Mouse (Mus musculus) v-Abl transformed pro-B cells (cell line): ENCODE data around the gene Slc15a2.

Experiments
- in situ Hi-C, 2 experiments: fragments of 400-800 bp; cut with MboI; formaldehyde crosslinking; loops; one replicate each; pipeline ENCODE4 v1.15.1; 2025; ENCODE audit not compliant: unreplicated experiment in 2 of 2

Gene Slc15a2

GRCm38 (mm10) chr16:36784594-36785313 is at the start of gene Slc15a2:
TSS of gene Slc15a2 (minus strand) at chr16:36784962.
- in situ Hi-C loops: no loop called here

- in situ Hi-C loops: loop anchor here in 1 of 2 experiments (10.0 to 25.0 kb wide), 2 partner anchors 954 to 1258 kb away; partner anchors contain the start of genes Gsk3b and Parp14
These were observed 44.1 kb upstream of the Slc15a2 start for GRCm38 (mm10) chr16:36828820-36829219.

- in situ Hi-C loops: loop anchor here in 1 of 2 experiments (10.0 to 25.0 kb wide), 2 partner anchors 953 to 1259 kb away; partner anchors contain the start of genes Gsk3b and Parp14
These were observed 43.5 kb upstream of the Slc15a2 start, which contains the start of gene Iqcb1 for GRCm38 (mm10) chr16:36828054-36828786. TSS of gene Iqcb1 (plus strand) at chr16:36828385.

GRCm38 (mm10) chr16:36827611-36828053 is 42.9 kb upstream of the Slc15a2 start:
- in situ Hi-C loops: loop anchor here in 1 of 2 experiments (10.0 to 25.0 kb wide), 2 partner anchors 953 to 1260 kb away; partner anchors contain the start of genes Gsk3b and Parp14

GRCm38 (mm10) chr16:36821474-36821873 is 36.7 kb upstream of the Slc15a2 start:
- in situ Hi-C loops: loop anchor here in 1 of 2 experiments (5.0 to 25.0 kb wide), 3 partner anchors 191 to 1459 kb away; partner anchors contain the start of genes Parp14, Polq and Sec22a

GRCm38 (mm10) chr16:36820747-36821146 is 36.0 kb upstream of the Slc15a2 start:
- in situ Hi-C loops: loop anchor here in 1 of 2 experiments (5.0 to 25.0 kb wide), 3 partner anchors 192 to 1458 kb away; partner anchors contain the start of genes Parp14, Polq and Sec22a

GRCm38 (mm10) chr16:36820016-36820415 is 35.3 kb upstream of the Slc15a2 start:
- in situ Hi-C loops: loop anchor here in 1 of 2 experiments (5.0 to 25.0 kb wide), 3 partner anchors 192 to 1458 kb away; partner anchors contain the start of genes Parp14, Polq and Sec22a

GRCm38 (mm10) chr16:36817321-36817926 is 32.7 kb upstream of the Slc15a2 start:
- in situ Hi-C loops: loop anchor here (5.0 to 25.0 kb wide), 5 partner anchors 95 to 1703 kb away; partner anchors contain the start of gene Sec22a (in 1 of the 2)

GRCm38 (mm10) chr16:36816916-36817315 is 32.2 kb upstream of the Slc15a2 start:
- in situ Hi-C loops: loop anchor here (5.0 to 25.0 kb wide), 5 partner anchors 95 to 1702 kb away; partner anchors contain the start of gene Sec22a (in 1 of the 2)

GRCm38 (mm10) chr16:36813680-36814079 is 28.9 kb upstream of the Slc15a2 start:
- in situ Hi-C loops: loop anchor here (5.0 to 25.0 kb wide), 6 partner anchors 41 to 1699 kb away; partner anchors contain the start of gene Sec22a (in 1 of the 2)

GRCm38 (mm10) chr16:36808616-36809015 is 23.9 kb upstream of the Slc15a2 start:
- in situ Hi-C loops: loop anchor here in 1 of 2 experiments (25.0 kb wide), 1 partner anchor 1446 kb away; the partner anchor contains the start of gene Sec22a

- in situ Hi-C loops: loop anchor here in 1 of 2 experiments (25.0 kb wide), 1 partner anchor 1440 kb away; the partner anchor contains the start of gene Sec22a
These were observed 17.6 kb upstream of the Slc15a2 start for GRCm38 (mm10) chr16:36802361-36802760.

GRCm38 (mm10) chr16:36798334-36798733 is 13.6 kb upstream of the Slc15a2 start:
- in situ Hi-C loops: no loop called here

GRCm38 (mm10) chr16:36794976-36795375 is 10.2 kb upstream of the Slc15a2 start:
- in situ Hi-C loops: no loop called here

- in situ Hi-C loops: no loop called here
These were observed 5.4 kb upstream of the Slc15a2 start for GRCm38 (mm10) chr16:36790166-36790565.

- in situ Hi-C loops: no loop called here
These were observed 1.7 kb upstream of the Slc15a2 start for GRCm38 (mm10) chr16:36786466-36786865.

GRCm38 (mm10) chr16:36784146-36784545 is 616 bp downstream of the Slc15a2 start:
- in situ Hi-C loops: no loop called here

- in situ Hi-C loops: no loop called here
These were observed 9.1 kb downstream of the Slc15a2 start for GRCm38 (mm10) chr16:36775658-36776057.

GRCm38 (mm10) chr16:36772996-36773395 is 11.8 kb downstream of the Slc15a2 start:
- in situ Hi-C loops: loop anchor here in 1 of 2 experiments (5.0 kb wide), 2 partner anchors 39 to 46 kb away; no protein-coding TSS in a partner anchor

- in situ Hi-C loops: loop anchor here in 1 of 2 experiments (5.0 kb wide), 2 partner anchors 41 to 44 kb away; no protein-coding TSS in a partner anchor
These were observed 13.1 kb downstream of the Slc15a2 start for GRCm38 (mm10) chr16:36771703-36772102.
